Mouse (Mus musculus): ENCODE results near the gene Syt8.

- no peak for TF ChIP-seq GATA1 (IDR thresholded peaks at IDR 0.05; ENCODE audit: low read length)
- TF ChIP-seq TAL1 (IDR thresholded peaks at IDR 0.05; ENCODE audit: low read length) = no peak
Measured at GRCm38 (mm10) chr7:142462190-142462589, 27.5 kb downstream of the Syt8 start.

Data from erythroblast, embryonic 14.5 days (primary cell).